Mouse (Mus musculus): ENCODE results near the gene Rin1. TPM values are rescaled to one million over a fixed set of nuclear protein-coding genes. Genes with fewer than 3 reads are reported as not detected.
"Not testable (repeated sequence)": the region's sequence is repeated elsewhere in the genome, so short reads cannot be mapped to it uniquely, and the experiment has no call there.

Rin1 gene
- polyA plus RNA-seq, 3 experiments from 2014 or later = 0.19 TPM; not detected in 2

DNA sequence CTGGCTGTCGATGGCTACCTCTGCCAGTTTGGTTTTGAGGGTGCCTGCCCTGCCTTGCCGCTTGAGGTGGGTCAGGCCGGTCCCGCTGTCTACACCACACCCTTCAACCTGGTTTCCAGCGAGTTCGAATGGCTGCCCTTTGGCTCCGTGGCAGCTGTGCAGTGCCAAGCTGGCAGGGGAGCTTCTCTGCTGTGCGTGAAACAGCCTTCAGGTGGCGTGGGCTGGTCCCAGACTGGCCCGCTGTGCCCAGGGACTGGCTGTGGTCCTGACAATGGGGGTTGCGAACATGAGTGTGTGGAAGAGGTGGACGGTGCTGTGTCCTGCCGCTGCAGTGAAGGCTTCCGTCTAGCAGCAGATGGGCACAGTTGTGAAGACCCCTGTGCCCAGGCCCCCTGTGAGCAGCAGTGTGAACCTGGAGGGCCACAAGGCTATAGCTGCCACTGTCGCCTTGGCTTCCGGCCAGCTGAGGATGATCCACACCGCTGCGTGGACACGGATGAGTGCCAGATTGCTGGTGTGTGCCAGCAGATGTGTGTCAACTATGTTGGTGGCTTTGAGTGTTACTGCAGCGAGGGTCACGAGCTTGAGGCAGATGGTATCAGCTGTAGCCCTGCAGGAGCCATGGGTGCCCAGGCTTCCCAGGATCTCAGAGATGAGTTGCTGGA, 18.4 kb downstream of the Rin1 start:
- ATAC-seq = no peak

DNA sequence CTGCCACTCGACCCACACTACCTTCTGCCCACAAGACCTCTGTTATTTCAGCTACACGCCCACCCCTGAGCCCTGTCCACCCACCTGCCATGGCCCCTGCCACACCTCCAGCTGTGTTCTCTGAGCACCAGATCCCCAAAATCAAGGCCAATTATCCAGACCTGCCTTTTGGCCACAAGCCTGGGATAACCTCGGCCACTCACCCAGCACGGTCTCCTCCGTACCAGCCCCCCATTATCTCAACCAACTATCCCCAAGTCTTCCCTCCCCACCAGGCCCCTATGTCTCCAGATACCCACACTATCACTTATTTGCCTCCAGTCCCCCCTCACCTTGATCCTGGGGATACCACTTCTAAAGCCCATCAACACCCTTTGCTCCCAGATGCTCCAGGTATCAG, 19.2 kb downstream of the Rin1 start:
- ATAC-seq = no peak

DNA sequence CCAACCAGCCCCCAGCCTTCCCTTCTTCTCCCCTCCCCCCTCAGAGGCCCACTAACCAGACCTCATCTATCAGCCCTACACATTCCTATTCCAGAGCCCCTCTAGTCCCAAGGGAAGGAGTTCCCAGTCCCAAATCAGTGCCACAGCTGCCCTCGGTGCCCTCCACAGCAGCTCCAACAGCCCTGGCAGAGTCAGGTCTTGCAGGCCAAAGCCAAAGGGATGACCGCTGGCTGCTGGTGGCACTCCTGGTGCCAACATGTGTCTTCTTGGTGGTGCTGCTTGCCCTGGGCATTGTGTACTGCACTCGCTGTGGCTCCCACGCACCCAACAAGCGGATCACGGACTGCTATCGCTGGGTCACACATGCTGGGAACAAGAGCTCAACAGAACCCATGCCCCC, 19.7 kb downstream of the Rin1 start:
- no peak for ATAC-seq

DNA sequence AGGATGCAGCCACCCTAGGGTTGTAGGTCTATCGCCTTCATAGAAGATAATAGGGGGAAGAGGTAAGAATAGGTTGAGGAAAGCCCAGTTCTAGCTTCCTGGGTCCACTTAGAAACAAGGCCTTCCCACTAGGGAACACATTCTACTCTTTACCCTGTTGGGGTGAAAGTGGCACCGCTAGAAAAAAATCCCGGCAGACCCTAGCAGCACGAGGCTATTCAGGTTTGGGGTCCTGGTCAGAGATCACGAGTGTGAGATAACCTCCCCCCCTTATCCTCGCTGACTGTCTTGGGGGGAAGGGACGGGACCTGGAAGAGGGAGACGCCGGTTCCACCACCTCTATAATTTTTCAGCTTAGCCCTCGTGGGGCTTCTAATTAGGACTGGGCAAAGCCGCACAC, 20.8 kb downstream of the Rin1 start:
- ATAC-seq = no peak

DNA sequence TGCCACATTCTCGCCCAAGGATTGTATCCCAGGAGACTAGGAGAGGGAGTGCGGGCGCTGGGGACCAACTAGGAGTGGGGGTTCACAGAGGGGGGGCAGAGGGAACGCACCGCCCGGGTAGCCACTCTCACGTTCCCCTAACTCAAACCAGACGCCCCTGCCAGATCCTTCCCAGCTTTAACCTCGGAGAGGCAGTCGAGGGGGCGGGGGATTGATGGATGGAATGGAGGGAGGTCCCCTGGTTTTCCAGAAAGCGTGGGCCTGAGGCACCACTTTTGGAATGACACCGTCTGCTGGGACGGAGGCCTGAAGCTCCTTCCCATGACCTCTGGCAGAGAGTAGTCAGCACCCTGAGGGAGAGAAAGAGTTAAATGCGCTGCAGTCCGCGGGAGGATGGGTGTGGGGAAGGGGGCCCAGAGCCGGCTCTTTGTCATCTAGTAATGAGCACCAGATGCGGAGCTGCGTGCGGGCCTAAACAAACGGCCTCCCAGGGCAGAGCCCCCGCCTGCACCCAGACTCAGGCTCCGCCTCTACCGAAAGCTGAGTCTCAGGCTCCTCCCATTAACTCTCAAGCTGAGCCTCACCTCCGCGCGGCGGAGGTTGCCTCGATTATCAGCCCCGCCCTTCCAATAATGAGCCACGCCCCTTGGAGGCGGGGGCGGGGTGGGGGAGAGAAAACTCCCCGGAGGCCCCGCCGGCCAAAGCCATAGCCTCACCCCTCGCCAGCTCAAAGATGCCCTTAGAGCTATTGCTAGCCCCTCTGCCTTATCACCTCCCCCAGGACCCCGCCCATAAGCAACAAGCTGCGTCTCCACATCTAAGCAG, 21.5 kb downstream of the Rin1 start:
- peak; percentile 86 for ATAC-seq

DNA sequence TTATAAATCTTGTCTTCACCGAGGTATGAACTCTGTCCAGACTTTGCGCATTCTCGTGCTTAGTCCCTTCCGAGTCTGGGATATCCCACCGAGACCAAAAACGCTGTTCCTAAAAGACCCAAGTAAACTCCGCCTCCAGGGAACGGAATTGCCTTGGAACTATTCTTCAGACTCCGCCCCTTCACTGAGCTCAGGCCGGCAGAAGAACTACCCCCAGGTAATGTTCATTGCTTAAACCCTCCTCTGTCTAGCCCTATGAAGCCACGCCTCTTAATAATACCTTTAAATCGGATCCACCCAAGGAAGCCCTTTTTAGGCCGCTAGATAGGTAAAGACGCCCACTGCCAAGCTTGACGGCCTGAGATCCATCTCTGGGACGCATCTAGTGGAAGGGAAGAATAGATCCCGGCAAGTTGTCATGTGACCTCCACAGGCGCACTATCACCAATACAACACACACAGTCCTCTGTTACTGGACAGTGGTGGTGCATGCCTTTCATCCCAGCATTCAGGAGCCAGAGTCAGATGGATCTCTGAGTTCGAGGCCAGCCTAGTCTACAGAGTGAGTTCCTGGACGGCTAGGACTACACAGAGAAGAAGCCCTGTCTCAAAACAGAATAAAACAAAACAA, 22.2 kb downstream of the Rin1 start:
- ATAC-seq = no peak

DNA sequence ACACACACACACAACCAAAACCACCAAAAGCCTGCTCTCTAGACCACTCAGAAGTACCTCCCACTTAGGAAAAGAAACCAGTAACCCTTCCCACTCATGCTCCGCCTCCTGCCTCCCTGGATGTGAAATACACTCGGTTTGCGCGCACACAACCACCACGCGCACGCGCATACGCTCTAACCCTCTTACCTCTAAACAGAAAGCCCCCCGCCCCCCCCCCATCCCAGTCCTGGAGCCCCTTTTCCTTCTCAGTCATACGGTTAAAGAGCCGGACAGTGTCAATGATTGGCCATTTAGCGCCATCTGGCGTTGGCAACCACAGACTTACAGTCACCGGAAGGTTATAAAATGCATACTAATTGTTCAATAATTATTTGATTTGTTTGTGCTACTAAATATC, 22.7 kb downstream of the Rin1 start:
- ATAC-seq = no peak

DNA sequence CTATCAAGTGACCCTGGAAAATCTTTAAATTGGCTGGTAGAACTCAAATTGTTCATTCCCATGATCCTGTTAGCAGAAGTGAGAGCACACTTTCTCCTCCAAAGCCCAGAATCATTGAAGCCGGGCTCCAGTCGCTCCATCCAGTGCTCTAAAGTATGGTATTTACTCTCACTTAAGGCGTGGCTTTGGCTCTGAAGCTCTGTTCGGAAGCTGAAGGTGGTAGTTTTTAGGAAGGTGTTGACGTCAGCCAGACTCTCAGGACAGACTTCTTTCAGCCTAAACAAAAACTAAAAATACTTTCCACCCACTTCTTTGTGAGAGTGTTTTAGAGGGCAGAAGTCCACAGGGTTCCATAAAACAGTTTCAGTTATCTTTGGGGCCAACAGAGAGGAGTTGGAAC, 23.2 kb downstream of the Rin1 start:
- ATAC-seq = no peak

DNA sequence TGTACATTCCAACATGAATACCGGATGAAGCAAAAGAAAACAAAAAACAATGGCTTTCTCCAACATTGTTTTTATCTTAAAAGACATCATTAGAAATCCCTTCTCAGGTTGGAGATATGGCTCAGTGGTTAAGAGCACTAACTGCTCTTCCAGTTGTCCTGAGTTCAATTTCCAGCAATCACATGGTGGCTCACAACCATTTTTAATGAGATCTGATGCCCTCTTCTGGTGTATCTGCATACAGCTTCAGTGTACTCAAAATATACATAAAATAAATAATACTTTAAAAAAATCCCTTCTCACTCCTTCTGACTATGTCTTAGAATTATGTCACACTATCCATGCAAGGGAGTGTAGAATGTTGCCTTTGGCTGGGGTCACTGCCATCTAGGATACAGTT, 29.0 kb downstream of the Rin1 start:
- no peak for ATAC-seq

DNA sequence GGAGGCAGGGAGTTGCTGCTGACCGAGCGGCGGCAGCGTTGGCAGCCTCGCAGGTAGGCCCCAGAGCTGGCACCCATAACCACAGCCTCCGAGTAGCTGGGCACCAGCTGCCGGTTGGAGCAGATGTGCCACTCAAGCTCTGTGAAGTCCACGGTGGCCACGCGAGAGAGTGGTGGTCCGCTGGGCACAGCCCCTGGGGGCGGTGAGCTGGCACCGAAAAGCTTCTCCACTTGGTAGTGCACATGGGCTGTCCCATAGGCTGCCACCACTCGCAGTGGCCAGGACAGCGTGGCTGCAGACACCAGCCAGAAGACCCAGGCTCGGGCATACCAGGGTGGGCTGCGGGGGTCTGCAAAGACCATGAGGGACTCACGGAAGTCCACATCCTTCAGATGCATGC, 31.7 kb downstream of the Rin1 start:
- no peak for ATAC-seq

DNA sequence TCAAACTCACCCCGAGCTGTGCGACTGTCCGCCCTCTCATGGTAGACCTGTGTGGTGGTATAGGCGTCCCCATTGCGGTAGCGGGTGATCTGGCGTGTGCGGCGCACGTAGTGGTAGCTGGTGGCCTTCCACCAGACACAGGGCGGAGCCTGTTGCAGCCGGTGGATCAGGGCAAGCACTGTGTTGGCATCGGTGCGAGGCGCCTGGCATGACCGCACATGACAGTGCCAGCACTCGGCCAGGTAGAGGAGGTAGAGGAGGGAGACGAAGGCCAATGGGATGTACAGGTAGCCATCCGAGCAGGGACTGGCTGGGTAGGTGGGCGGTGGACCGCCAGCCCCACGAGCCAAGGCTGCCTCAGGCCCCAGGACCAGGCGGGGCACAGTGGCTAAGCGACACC, 32.3 kb downstream of the Rin1 start:
- ATAC-seq = no peak

DNA sequence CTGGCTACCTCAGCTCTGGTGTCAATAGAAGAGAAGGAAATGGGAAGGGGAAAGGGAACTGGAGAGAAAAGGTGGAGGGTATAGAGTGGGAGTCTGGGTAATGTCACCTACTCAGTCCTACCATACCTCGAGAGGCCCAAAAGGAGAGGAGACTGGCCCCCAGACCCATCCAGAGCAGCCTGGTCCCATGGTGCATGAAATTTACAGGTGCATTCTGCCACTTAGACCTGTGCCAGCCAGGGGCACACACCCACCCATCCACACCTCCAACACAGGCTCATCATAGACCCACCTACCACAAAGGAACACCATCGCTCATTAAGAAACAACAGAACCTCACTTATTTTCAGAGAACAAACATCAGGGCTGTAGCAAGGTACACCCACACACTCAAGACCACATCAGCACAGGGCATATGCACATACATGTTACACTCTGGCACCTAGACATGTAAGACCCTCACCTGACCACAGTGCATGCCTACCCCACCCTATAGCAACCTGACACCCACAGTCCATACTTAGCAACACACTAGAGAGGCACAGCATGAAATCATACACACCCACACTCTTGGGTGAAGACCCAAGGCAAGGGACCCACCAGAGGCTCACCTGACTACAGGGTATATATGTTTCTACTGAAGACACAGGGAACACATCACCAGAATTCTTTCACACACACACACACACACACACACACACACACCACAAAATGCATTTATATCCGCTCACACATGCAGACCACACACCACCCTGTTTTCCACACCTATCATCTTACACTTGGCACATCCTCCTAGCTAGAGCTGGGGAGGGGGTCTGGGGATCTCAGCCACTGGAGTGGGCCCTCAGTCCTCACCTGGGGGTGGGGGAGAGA, 33.9 kb downstream of the Rin1 start:
- no peak for ATAC-seq

DNA sequence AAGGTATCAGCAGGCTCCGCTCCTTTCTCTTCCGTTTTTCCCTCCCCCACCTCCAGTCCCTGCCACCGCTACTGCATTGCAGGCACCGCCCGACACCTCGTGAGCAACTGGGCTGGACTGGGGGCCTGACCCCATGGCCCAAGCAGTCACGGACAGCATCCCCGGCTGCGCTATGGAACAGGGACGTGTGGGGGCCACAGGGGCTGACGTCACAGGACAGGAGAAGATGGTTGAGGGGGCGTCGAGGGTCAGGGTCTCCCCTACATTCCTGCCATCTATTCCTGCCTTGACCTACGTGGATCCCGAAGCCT, 34.5 kb downstream of the Rin1 start:
- no peak for ATAC-seq

DNA sequence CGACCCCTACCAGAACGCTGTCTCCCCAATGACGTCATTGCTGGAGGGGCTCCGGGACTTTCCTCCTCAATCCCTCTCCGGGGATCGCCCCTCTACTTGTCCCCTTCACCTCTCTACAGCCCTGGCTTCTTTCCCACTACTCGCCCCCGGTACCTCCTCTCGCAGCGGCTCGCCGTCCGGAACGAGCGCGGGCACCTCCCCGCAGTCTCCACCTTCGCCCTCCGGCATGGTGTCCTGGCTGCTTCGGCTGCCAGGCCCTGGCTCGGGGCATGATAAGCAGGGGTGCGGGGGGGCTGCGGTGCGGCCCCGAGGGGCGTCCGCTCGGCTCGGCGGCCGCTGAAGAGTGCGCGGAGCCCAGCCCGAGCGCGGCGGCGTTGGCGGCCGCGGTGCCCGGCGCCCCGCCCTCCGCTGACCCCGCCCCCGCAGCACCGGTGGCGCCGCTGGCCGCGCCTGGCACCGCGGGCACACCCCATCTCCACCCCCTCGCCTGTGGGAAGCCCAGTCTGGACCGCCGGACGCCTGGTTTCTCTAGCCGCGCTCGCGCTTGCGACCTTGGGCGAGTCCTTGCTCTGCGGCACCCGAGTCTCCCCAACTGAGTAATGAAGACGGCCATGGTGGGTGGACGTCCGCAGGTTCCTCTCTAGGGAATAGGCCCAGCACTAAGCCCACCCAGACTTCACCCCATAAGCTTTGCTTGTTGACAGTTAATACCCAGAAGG, 35.0 kb downstream of the Rin1 start, which contains the start of gene Tmem151a:
Tmem151a (minus strand) TSS at position 387 of the 719 bp plus-strand sequence.
- ATAC-seq = no peak

DNA sequence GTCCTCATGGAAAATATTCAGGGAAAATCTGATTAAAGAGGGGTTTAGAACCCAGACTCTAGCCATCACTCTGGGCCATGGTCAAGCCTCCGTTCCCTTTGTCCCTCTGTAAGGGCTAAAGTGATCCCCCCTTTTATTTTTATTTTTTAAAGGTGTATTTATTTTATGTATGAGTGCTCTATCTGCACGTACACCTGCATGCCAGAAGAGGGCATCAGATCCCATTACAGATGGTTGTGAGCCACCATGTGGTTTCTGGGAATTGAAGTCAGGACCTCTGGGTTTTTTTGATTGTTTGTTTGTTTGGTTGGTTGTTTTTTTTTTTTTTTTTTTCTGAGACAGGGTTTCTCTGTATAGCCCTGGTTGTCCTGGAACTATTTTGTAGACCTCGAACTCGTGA, 36.3 kb downstream of the Rin1 start:
- not testable (repeated sequence) for ATAC-seq

DNA sequence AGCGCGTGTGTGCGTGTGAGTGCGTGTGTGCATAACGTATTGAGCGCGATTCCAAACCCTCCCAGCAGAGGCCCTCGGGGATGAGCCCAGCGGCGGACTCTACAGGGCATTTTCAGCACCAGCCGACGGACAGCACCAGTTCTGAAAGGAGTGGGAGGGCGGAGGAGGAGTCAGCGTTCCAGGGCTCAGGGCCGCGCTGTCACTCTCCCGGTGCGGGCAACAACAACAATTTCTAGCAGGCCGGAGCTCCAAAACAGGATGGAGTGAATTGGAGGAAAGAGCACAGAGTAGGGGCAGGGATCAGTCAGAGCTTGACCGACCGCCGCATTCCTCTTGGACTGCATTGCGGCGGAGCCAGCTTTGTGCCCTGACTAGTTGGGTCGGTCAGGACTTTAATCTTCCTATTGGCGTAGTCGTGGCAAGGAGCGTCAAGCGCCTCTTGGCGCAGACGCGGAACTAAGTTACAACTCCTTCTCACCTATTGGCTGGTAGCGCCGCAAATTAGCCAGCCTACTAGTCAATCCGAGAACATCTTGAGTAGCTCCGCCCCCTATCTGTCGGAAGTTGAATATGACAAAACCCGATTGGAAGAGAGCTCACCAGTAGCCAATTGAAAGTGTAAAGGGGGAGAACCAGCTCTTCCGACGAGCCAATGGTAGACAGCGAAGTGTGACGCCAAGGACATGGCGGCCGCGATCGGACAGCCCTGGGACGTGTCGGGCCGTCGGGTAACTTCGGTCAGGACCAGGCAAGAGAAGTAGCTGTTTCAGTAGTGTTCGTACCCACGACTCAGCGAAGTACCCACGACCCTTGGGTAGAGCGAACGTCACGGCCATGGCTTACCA, 37.8 kb downstream of the Rin1 start, which contains the start of gene Yif1a:
Yif1a (plus strand) TSS at position 655 of the 845 bp plus-strand sequence.
- peak; percentile 95 for ATAC-seq

DNA sequence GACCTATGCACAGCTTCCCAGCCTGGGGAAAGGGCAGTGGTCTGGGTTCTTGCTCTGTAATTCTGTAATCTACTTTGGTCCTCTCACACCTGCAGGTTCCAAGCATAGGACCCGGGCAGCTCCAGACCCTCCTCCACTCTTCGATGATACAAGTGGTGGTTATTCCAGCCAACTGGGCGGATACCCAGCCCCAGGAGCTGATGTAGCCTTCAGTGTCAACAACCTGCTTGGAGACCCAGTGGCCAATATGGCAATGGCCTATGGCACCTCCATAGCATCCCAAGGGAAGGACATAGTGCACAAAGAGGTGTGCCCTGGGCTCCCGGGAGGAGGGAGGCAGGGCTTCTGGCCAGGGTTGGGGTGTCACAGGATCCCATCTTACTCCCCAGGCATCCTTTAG, 39.0 kb downstream of the Rin1 start:
- no peak for ATAC-seq

DNA sequence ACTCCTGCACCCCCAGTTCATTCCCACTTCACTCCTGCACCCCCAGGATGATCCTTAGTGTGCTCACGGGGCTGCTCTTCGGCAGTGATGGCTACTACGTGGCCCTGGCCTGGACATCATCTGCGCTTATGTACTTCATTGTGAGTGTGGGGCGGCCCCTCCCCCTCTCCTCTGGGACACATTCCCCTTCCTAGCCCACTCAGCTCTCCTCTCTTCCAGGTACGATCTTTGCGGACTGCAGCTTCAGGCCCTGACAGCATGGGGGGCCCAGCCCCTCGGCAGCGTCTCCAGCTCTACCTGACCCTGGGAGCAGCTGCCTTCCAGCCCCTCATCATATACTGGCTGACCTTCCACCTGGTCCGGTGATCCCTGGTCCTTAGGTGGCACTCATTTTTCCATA, 41.8 kb downstream of the Rin1 start:
- ATAC-seq = no peak

DNA sequence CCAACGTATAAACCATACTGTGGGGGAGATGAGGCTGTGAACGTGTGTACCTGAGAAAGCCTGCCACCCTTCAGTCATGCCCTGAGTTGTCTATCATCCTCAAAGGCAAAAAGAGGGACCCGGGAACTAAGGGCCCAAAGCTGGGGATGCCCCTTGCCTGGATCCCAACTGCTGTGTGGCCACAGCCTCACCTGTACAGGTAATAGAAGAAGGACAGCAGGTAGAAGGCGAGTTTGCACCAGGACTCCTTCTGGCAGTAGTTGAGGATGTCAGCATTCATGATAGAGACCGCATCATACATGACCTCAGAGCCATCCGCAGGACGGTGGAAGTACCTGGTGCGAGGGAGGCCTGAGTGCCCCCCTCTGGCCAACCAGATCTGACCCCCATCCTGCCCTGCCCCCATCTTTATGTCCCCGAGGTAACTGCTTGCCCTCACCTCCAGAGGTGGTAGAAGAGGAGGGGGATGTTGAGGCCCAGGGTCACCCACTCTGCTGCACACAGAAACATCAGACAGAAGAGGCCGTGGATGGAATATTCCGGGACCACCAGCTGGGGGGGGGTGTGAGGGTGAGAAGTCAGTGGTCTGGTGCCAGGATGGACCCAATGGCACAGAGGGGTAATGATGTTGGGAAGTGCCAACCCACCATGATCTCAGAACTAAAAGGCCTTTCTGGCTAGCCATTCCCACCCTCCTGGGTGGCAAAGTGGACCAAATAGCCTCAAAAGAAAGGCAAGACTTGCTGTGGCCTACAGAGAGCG, 43.4 kb downstream of the Rin1 start:
- no peak for ATAC-seq

DNA sequence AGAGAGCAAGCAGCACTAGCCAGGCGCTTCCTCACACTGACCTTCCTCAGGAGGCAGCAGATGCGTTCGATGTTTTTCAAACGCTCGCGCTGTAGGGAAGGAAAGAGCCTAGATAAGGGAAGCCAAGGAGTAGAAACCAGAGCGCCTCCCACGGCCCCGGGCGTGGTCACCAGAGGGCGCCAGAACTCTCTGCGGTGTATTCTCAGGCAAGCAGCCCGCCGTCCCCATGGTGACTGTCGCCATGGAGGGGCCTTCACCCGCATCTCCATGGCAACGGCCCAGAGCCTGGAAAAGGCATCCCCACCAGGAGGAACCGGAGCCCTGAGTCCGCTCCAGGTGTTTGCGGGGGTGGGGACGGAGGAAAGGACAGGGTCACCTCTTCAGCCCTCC, 44.0 kb downstream of the Rin1 start:
- ATAC-seq = peak; percentile 70

Data from inflammation-experienced regulatory T-cells, adult 6 months (primary cell).